8 mouse cellular contexts compared by ENCODE assay signal in genomic region chr9:45906355-45907077, GRCm38 (mm10). TPM values are rescaled to one million over a fixed set of nuclear protein-coding genes. Genes with fewer than 3 reads are reported as not detected.
DNase-seq lines count a peak whose midpoint lies in the region; ATAC-seq and TF ChIP-seq lines count a peak whose summit lies in the region.

TSS of gene Pcsk7 (plus strand) at chr9:45906497.
TSS of gene Rnf214 (minus strand) at chr9:45906911.

- H3K9ac ChIP-seq in MEL (ENCODE audit: control insufficient read depth, low read depth, low read length, poor library complexity, severe bottlenecking) = peak within 1 kb of the TSS; percentile 97
- peak within 1 kb of the TSS; percentile 98 for H3K9ac ChIP-seq in lung, postnatal 0 days (replicated peaks; ENCODE audit: low read depth)

- no peaks in the 10 kb centered on the region for H3K27me3 ChIP-seq in MEL (ENCODE audit: control insufficient read depth in 1 of 2, insufficient read depth in 2 of 2, low read length in 2 of 2)
- no peaks in the 10 kb centered on the region for H3K27me3 ChIP-seq in cerebellum, adult 2 months (ENCODE audit: control insufficient read depth, insufficient read depth, low read length)
- no peaks in the 10 kb centered on the region for H3K27me3 ChIP-seq in hindbrain, embryonic 10.5 days (ENCODE audit: insufficient read depth, poor library complexity, severe bottlenecking)
- H3K27me3 ChIP-seq in lung, postnatal 0 days (replicated peaks; ENCODE audit: insufficient read depth, low read length) = no peaks in the 10 kb centered on the region

- peak; percentile 57 to 83; a peak in 2 of 4 replicates for TF ChIP-seq POLR2A in MEL (IDR thresholded peaks at IDR 0.05; ENCODE audit: control insufficient read depth in 1 of 2, insufficient read depth in 1 of 2, low read depth in 1 of 2, low read length in 2 of 2, poor library complexity in 1 of 2)
- peak; percentile 91 for TF ChIP-seq POLR2A in cerebellum, adult 2 months (IDR thresholded peaks at IDR 0.05; ENCODE audit: borderline replicate concordance, insufficient read depth, low read length)

- peaks cover 0 to 5% of the 10 kb centered on the region in 2 experiments; a peak in 2 of 4 replicates for H3K36me3 ChIP-seq in MEL (ENCODE audit: control insufficient read depth in 1 of 2, insufficient read depth in 2 of 2, low read length in 2 of 2)
- peaks cover 56% of the 10 kb centered on the region for H3K36me3 ChIP-seq in hindbrain, embryonic 10.5 days
- H3K36me3 ChIP-seq in lung, postnatal 0 days (ENCODE audit: insufficient read depth, low read length) = 0 out of 2 replicates have a peak, but pooled peaks cover 16% of the 10 kb centered on the region

- ATAC-seq in frontal cortex, adult (ENCODE audit: low TSS enrichment) = peak; percentile 94
- ATAC-seq in lung, postnatal 0 days = peak; percentile 95

- no peak; the same call in 1 of the 2 replicates for TF ChIP-seq RAD21 in MEL (IDR thresholded peaks at IDR 0.05; ENCODE audit: low read depth, low read length)

- H3K4me3 ChIP-seq in MEL (ENCODE audit: control insufficient read depth in 1 of 2, insufficient read depth in 1 of 2, low read depth in 2 of 2, low read length in 2 of 2) = peak within 1 kb of the TSS; percentile 97 to 99
- H3K4me3 ChIP-seq in cerebellum, adult 2 months (replicated peaks; ENCODE audit: insufficient read depth, low read depth, low read length) = peak within 1 kb of the TSS; percentile 74
- H3K4me3 ChIP-seq in hindbrain, embryonic 10.5 days = peak within 1 kb of the TSS; percentile 93
- peak within 1 kb of the TSS; percentile 79 for H3K4me3 ChIP-seq in lung, postnatal 0 days (ENCODE audit: low read depth, low read length)

- DNase-seq in MEL (ENCODE audit: low read depth, low spot score) = peak; percentile 86
- peak; percentile 93 to 95 for DNase-seq in cerebellum, adult 2 months
- peak; percentile 88 for DNase-seq in hindbrain, embryonic 10.5 days (ENCODE audit: low spot score)
- DNase-seq in layer of hippocampus, adult 9-11 months = peak; percentile 91
- peak; percentile 95 for DNase-seq in lung, postnatal 0 days (ENCODE audit: low spot score)
- peak; percentile 89 for DNase-seq in ovary, postnatal 14 days (ENCODE audit: low spot score)
- peak; percentile 94 for DNase-seq in thymus, postnatal 14 days

- peak within 1 kb of the TSS; percentile 85 for H3K27ac ChIP-seq in MEL (ENCODE audit: control insufficient read depth, low read depth, low read length)
- peak within 1 kb of the TSS; percentile 99 for H3K27ac ChIP-seq in cerebellum, adult 2 months (ENCODE audit: insufficient read depth, low read length)
- peak within 1 kb of the TSS; percentile 98 for H3K27ac ChIP-seq in hindbrain, embryonic 10.5 days
- peak within 1 kb of the TSS; percentile 99 for H3K27ac ChIP-seq in lung, postnatal 0 days (ENCODE audit: low read length)

- no peaks in the 10 kb centered on the region for H3K9me3 ChIP-seq in MEL (replicated peaks; ENCODE audit: insufficient read depth, low read length)
- H3K9me3 ChIP-seq in hindbrain, embryonic 10.5 days = no peaks in the 10 kb centered on the region
- no peaks in the 10 kb centered on the region for H3K9me3 ChIP-seq in lung, postnatal 0 days (ENCODE audit: low read length)

- peaks cover 3 to 8% of the 10 kb centered on the region in 2 experiments for H3K4me1 ChIP-seq in MEL (ENCODE audit: control insufficient read depth in 1 of 2, insufficient read depth in 2 of 2, low read length in 2 of 2)
- H3K4me1 ChIP-seq in cerebellum, adult 2 months (ENCODE audit: control insufficient read depth, insufficient read depth, low read length) = no peaks in the 10 kb centered on the region; the same call in 1 of the 2 replicates
- H3K4me1 ChIP-seq in hindbrain, embryonic 10.5 days (replicated peaks) = peaks cover 31% of the 10 kb centered on the region
- H3K4me1 ChIP-seq in lung, postnatal 0 days (ENCODE audit: insufficient read depth, low read depth, low read length) = peaks cover 8% of the 10 kb centered on the region; the same call in 1 of the 2 replicates

- TF ChIP-seq EP300 in MEL (IDR thresholded peaks at IDR 0.05; ENCODE audit: low read depth in 1 of 2, low read length in 2 of 2) = 0 out of 4 replicates have a peak, but pooled peaks of 1 of the 2 experiments have one; percentile 16
- no peak for TF ChIP-seq EP300 in lung, postnatal 0 days (IDR thresholded peaks at IDR 0.05)

- peaks cover 15% of the 10 kb centered on the region for H3K79me2 ChIP-seq in MEL (ENCODE audit: control insufficient read depth, insufficient read depth, low read length, poor library complexity)

- peak within 1 kb of the TSS; percentile 84 for H3K4me2 ChIP-seq in lung, postnatal 0 days (replicated peaks; ENCODE audit: low read depth, low read length)

- peak; percentile 53 to 94 (median 84); a peak in 5 of 6 replicates for TF ChIP-seq CTCF in MEL (IDR thresholded peaks at IDR 0.05 in 2 of 3, conservative IDR thresholded peaks at IDR 0.05 in 1 of 3; ENCODE audit: control insufficient read depth in 1 of 3, insufficient read depth in 1 of 3, low read depth in 2 of 3, low read length in 3 of 3, poor library complexity in 1 of 3, severe bottlenecking in 1 of 3)
- TF ChIP-seq CTCF in cerebellum, adult 2 months (IDR thresholded peaks at IDR 0.05; ENCODE audit: borderline replicate concordance, insufficient read depth, low read depth, low read length) = peak; percentile 65; the same call in 1 of the 2 replicates
- peak; percentile 86 for TF ChIP-seq CTCF in lung, postnatal 0 days (IDR thresholded peaks at IDR 0.05)

- under 1% methylated on average over 68 of the region's 80 CpGs for WGBS in cerebellum, adult 2 months
- under 1% methylated on average over 80 of the region's 80 CpGs for WGBS in hindbrain, embryonic 10.5 days
- WGBS in lung, postnatal 0 days = under 1% methylated on average over 57 of the region's 80 CpGs

TF ChIP-seq in MEL, 35 proteins besides CTCF, POLR2A, EP300 and RAD21 (continues in another document):
- TF ChIP-seq HCFC1 (IDR thresholded peaks at IDR 0.05; ENCODE audit: low read depth, low read length) = peak; percentile 73
- no peak for TF ChIP-seq MYB (IDR thresholded peaks at IDR 0.05; ENCODE audit: low read depth, low read length)
- no peak; the same call in 1 of the 2 replicates for TF ChIP-seq KAT2A (conservative IDR thresholded peaks at IDR 0.05; ENCODE audit: low read depth, low read length)
- TF ChIP-seq JUND (IDR thresholded peaks at IDR 0.05; ENCODE audit: low read depth, low read length) = no peak
- TF ChIP-seq USF1 (IDR thresholded peaks at IDR 0.05; ENCODE audit: low read depth, low read length) = peak; percentile 32; the same call in 1 of the 2 replicates
- TF ChIP-seq POLR2AphosphoS2 (IDR thresholded peaks at IDR 0.05; ENCODE audit: low read length) = no peak; the same call in 1 of the 2 replicates
- TF ChIP-seq GATA1 (IDR thresholded peaks at IDR 0.05; ENCODE audit: low read depth, low read length) = no peak
- TF ChIP-seq NRF1 (IDR thresholded peaks at IDR 0.05; ENCODE audit: insufficient read depth, low read depth, low read length, poor library complexity, severe bottlenecking) = peak; percentile 35; the same call in 1 of the 2 replicates
- no peak for TF ChIP-seq ETS1 (IDR thresholded peaks at IDR 0.05; ENCODE audit: low read depth, low read length)
- TF ChIP-seq MEF2A (IDR thresholded peaks at IDR 0.05; ENCODE audit: extremely low read depth, insufficient replicate concordance, low read depth, low read length, poor library complexity, severe bottlenecking) = no peak
- TF ChIP-seq TCF12 (IDR thresholded peaks at IDR 0.05; ENCODE audit: low read depth, low read length) = 0 out of 2 replicates have a peak, but pooled peaks have one; percentile 9
- TF ChIP-seq ZNF384 (IDR thresholded peaks at IDR 0.05; ENCODE audit: low read depth, low read length) = no peak
- no peak for TF ChIP-seq USF2 (IDR thresholded peaks at IDR 0.05; ENCODE audit: borderline replicate concordance in 1 of 2, insufficient read depth in 1 of 2, low read depth in 1 of 2, low read length in 2 of 2)
- no peak for TF ChIP-seq TAL1 (IDR thresholded peaks at IDR 0.05; ENCODE audit: low read length)
- TF ChIP-seq E2F4 (IDR thresholded peaks at IDR 0.05; ENCODE audit: borderline replicate concordance, low read depth, low read length) = no peak
- TF ChIP-seq UBTF (IDR thresholded peaks at IDR 0.05; ENCODE audit: borderline replicate concordance, insufficient read depth, low read depth, low read length) = no peak
- no peak for TF ChIP-seq ZC3H11A (IDR thresholded peaks at IDR 0.05; ENCODE audit: low read depth, low read length)
- peak; percentile 55; the same call in 1 of the 2 replicates for TF ChIP-seq ZMIZ1 (IDR thresholded peaks at IDR 0.05; ENCODE audit: low read depth, low read length)
- TF ChIP-seq ZKSCAN1 (IDR thresholded peaks at IDR 0.05; ENCODE audit: low read depth, low read length) = no peak
- peak; percentile 63; the same call in 1 of the 2 replicates for TF ChIP-seq GABPA (IDR thresholded peaks at IDR 0.05; ENCODE audit: low read depth, low read length)
- TF ChIP-seq MXI1 (IDR thresholded peaks at IDR 0.05; ENCODE audit: low read depth, low read length) = peak; percentile 30
- TF ChIP-seq MAFK (IDR thresholded peaks at IDR 0.05; ENCODE audit: borderline replicate concordance, low read depth, low read length) = no peak
- TF ChIP-seq SIN3A (IDR thresholded peaks at IDR 0.05; ENCODE audit: low read length) = peak; percentile 90
- TF ChIP-seq POLR2AphosphoS5 (IDR thresholded peaks at IDR 0.05; ENCODE audit: borderline replicate concordance, low read depth, low read length) = no peak
- TF ChIP-seq ELF1 (IDR thresholded peaks at IDR 0.05; ENCODE audit: low read depth, low read length) = peak; percentile 62
- TF ChIP-seq NELFE (IDR thresholded peaks at IDR 0.05; ENCODE audit: low read depth, low read length) = peak; percentile 74

RNA-seq across cellular contexts. Expression of gene Pcsk7, which starts in this region (rescaled TPM):
- total RNA-seq in MEL (2012; rRNA removed) = 11.5 and 12.7 TPM in 2 replicates
- polyA plus RNA-seq in MEL (2012; ENCODE audit: insufficient read depth in 1 of 2, insufficient read length in 2 of 2, low read depth in 1 of 2, low replicate concordance in 2 of 2, missing spikeins in 1 of 2) = 10 to 100 TPM in 1 of 2 experiments, not detected in 1; 14.3 TPM
- 32.6 and 33.3 TPM in 2 replicates for polyA plus RNA-seq in cerebellum, adult 2 months (2012; rRNA removed)
- polyA plus RNA-seq in hindbrain, embryonic 10.5 days (2016; fragmentation: Nextera tagmentation; extraction: Ambion mirVana) = 20.4 and 25.7 TPM in 2 replicates
- 21.1 and 22.3 TPM in 2 replicates for polyA plus RNA-seq in lung, postnatal 0 days (2015; fragmentation: Nextera tagmentation; extraction: Ambion mirVana)

RNA-seq across cellular contexts. Expression of gene Rnf214, which starts in this region (rescaled TPM):
- 7.9 and 8.1 TPM in 2 replicates for total RNA-seq in MEL (2012; rRNA removed)
- polyA plus RNA-seq in MEL (2012; ENCODE audit: insufficient read depth in 1 of 2, insufficient read length in 2 of 2, low read depth in 1 of 2, low replicate concordance in 2 of 2, missing spikeins in 1 of 2) = 10 to 100 TPM in 1 of 2 experiments, not detected in 1; 17.0 TPM
- 45.8 and 47.4 TPM in 2 replicates for polyA plus RNA-seq in cerebellum, adult 2 months (2012; rRNA removed)
- polyA plus RNA-seq in hindbrain, embryonic 10.5 days (2016; fragmentation: Nextera tagmentation; extraction: Ambion mirVana) = 71.8 and 84.1 TPM in 2 replicates
- polyA plus RNA-seq in lung, postnatal 0 days (2015; fragmentation: Nextera tagmentation; extraction: Ambion mirVana) = 29.5 and 32.3 TPM in 2 replicates

Comparison
In these comparisons a context has a peak if more than half of its experiments do, and no peak if none do; other contexts are left out.
1. Peak in every context shown above with its lines: DNase-seq, ATAC-seq, H3K4me3 ChIP-seq and H3K27ac ChIP-seq.